Mouse (Mus musculus): ENCODE data around the gene Oaf.
A peak's percentile ranks its signal among the peaks of the same experiment; 100 is the strongest.

The Oaf gene

GRCm38 (mm10) chr9:43225481-43225880, 14.2 kb downstream of the Oaf start:
- DNase-seq (ENCODE audit: low read depth, low spot score) = no peak

GRCm38 (mm10) chr9:43224771-43225355, 14.8 kb downstream of the Oaf start:
- DNase-seq (ENCODE audit: low read depth, low spot score) = no peak

GRCm38 (mm10) chr9:43222429-43222715, 17.3 kb downstream of the Oaf start:
- no peak for DNase-seq (ENCODE audit: low read depth, low spot score)

GRCm38 (mm10) chr9:43221643-43222428, 17.9 kb downstream of the Oaf start:
- no peak for DNase-seq (ENCODE audit: low read depth, low spot score)

- DNase-seq (ENCODE audit: low read depth, low spot score) = peak; percentile 46
These were observed 28.8 kb downstream of the Oaf start for GRCm38 (mm10) chr9:43210771-43211450.

- DNase-seq (ENCODE audit: low read depth, low spot score) = peak; percentile 71
These were observed 29.5 kb downstream of the Oaf start, which contains the start of gene Pou2f3 for GRCm38 (mm10) chr9:43210190-43210682. Gene Pou2f3, minus strand, starts transcription at chr9:43210369.

- no peak for DNase-seq (ENCODE audit: low read depth, low spot score)
These were observed 33.7 kb downstream of the Oaf start for GRCm38 (mm10) chr9:43206022-43206390.

- no peak for DNase-seq (ENCODE audit: low read depth, low spot score)
These were observed 34.2 kb downstream of the Oaf start for GRCm38 (mm10) chr9:43205343-43206021.

GRCm38 (mm10) chr9:43200212-43200611, 39.5 kb downstream of the Oaf start:
- DNase-seq (ENCODE audit: low read depth, low spot score) = no peak

GRCm38 (mm10) chr9:43194001-43194400, 45.7 kb downstream of the Oaf start:
- no peak for DNase-seq (ENCODE audit: low read depth, low spot score)

GRCm38 (mm10) chr9:43191561-43191960, 48.1 kb downstream of the Oaf start:
- DNase-seq (ENCODE audit: low read depth, low spot score) = no peak

GRCm38 (mm10) chr9:43189021-43189356, 50.7 kb downstream of the Oaf start:
- DNase-seq (ENCODE audit: low read depth, low spot score) = no peak

- DNase-seq (ENCODE audit: low read depth, low spot score) = no peak
These were observed 51.2 kb downstream of the Oaf start for GRCm38 (mm10) chr9:43188309-43189020.

GRCm38 (mm10) chr9:43179614-43180013, 60.1 kb downstream of the Oaf start:
- DNase-seq (ENCODE audit: low read depth, low spot score) = peak; percentile 8

GRCm38 (mm10) chr9:43178172-43178571, 61.5 kb downstream of the Oaf start:
- DNase-seq (ENCODE audit: low read depth, low spot score) = no peak
